Mouse (Mus musculus): Measurements from ENCODE around the gene Dgke. TPM values are rescaled to one million over a fixed set of nuclear protein-coding genes. Genes with fewer than 3 reads are reported as not detected.

Dgke gene
- total and polyA plus RNA-seq, 3 experiments: 4.8 to 17.0 (median 13.4) TPM

DNA sequence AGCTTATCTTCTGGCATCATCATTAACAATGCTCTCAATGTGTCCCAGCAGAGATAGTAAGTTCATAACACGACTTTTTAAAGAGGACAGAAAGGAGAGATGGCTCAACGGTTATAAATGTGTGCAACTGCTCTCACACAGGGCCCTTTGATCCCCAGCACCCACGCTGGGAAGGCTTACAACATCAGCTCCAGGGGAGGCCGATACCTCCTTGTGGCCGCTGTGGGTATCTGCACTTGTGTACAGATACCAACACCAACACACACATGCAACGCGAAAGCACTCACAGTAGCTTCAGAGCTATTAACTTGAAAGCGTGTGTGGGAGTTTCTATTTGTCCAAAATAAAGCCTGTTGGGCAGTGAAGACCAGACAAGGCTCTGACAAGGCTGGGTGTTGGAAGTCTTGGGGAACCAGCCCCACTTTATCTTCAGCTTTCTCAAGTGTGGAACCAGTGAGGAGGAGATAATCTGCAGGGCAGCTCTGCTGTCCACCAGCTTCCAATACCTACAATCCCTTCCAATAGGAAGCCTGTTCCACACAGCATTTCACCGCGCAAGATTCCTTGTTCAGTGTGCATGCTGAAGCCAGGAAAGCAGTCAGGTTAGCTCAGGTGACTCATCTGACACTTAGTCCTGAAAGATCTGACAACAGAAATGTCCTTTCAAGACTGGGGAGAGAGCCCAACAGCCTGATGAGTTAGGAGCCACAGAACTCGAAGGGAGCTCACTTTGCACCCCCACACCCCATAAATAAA, 8.0 kb downstream of the Dgke start:
- H3K9ac ChIP-seq (ENCODE audit: insufficient read depth, low read depth): peak overlapping the region; percentile 75; the same call in 1 of the 2 replicates
- DNase-seq (ENCODE audit: extremely low read depth): peak; percentile 82

DNA sequence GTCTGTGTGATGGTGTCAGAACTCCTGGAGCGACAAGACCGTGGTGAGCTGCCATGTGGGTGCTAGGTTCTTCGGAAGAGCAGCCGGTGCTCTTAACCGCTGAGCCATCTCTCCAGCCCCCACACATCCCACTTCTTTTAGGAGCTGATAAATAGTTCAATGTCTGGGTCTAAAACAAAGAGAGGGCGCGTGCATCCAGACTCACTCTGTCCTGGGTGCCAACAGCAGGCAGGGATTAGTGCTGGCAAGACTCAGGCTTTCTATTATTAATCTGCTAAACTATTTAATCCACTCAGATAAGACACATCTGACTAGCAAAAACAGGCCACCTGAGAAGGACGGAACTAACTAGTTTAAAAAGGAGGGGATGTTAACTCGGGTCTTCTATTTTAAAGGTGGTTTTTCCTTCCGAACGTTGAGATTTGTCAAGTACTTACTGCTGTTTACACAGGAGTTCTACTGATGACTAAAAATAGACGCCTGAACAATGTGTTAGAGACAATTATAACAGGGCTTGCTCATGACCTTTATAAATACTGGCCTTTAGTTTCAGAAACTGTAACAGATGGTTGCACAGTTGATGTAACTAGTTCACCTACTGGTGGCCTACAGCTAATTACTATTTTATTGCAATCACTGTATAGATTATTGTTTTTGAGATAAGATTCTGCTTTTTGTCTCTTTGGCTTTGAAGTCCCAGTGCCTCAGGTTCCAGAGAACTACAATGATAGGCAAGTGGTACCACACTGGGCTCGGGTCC, 10.5 kb downstream of the Dgke start:
- H3K4me1 ChIP-seq (ENCODE audit: control insufficient read depth in 1 of 2, insufficient read depth in 2 of 2): peaks cover 2 to 47% of the 10 kb centered on the region in 2 experiments; a peak in 3 of 4 replicates
- peaks cover 5% of the 10 kb centered on the region for H3K79me2 ChIP-seq (replicated peaks; ENCODE audit: control insufficient read depth, extremely low read depth, insufficient read depth, poor library complexity, severe bottlenecking)
- no peak overlapping the region for H3K4me2 ChIP-seq (ENCODE audit: insufficient read depth, low read depth, poor library complexity, severe bottlenecking)
- H3K4me3 ChIP-seq (replicated peaks in 1 of 3; ENCODE audit: low read depth in 2 of 3, low read length in 2 of 3, poor library complexity in 1 of 3): no peak overlapping the region
- no peaks in the 10 kb centered on the region for H3K27me3 ChIP-seq (replicated peaks)
- no peak overlapping the region for H3K27ac ChIP-seq (ENCODE audit: insufficient read depth, low read depth)
- in situ Hi-C loops (cut with MboI; ENCODE audit: low pct_ligation_motif_present, low pct_unique_long_range_greater_than_20kb, low sequenced_read_pairs): no loop called here
- dilution Hi-C loops (cut with MboI; ENCODE audit: extremely low pct_ligation_motif_present, extremely low pct_unique_long_range_greater_than_20kb, low sequenced_read_pairs): no loop called here
- no peak overlapping the region for H3K9ac ChIP-seq (ENCODE audit: insufficient read depth, low read depth)
- H3K36me3 ChIP-seq (replicated peaks in 1 of 2; ENCODE audit: control insufficient read depth in 1 of 2, insufficient read depth in 1 of 2, low read length in 1 of 2): peaks cover 9 to 56% of the 10 kb centered on the region in 2 experiments
- DNase-seq (ENCODE audit: extremely low read depth): no peak
- peaks cover 3% of the 10 kb centered on the region for H3K9me3 ChIP-seq (replicated peaks; ENCODE audit: low read length)
- TF ChIP-seq NRF1 (IDR thresholded peaks at IDR 0.05; ENCODE audit: low read depth, low read length) (no peak), ETS1 (conservative IDR thresholded peaks at IDR 0.05; ENCODE audit: low read depth, low read length) (no peak), ZNF384 (IDR thresholded peaks at IDR 0.05; ENCODE audit: low read depth, low read length) (no peak), TBP (conservative IDR thresholded peaks at IDR 0.05; ENCODE audit: low read depth, low read length) (no peak), ZMIZ1 (IDR thresholded peaks at IDR 0.05; ENCODE audit: low read depth, low read length) (no peak), MAX (IDR thresholded peaks at IDR 0.05; ENCODE audit: low read length) (no peak), POLR2AphosphoS2 (IDR thresholded peaks at IDR 0.05; ENCODE audit: low read depth, low read length) (no peak), MEF2A (IDR thresholded peaks at IDR 0.05; ENCODE audit: borderline replicate concordance, low read depth, low read length) (no peak), PAX5 (IDR thresholded peaks at IDR 0.05; ENCODE audit: low read length) (no peak), MYC (IDR thresholded peaks at IDR 0.05; ENCODE audit: low read depth, low read length) (no peak), SIN3A (IDR thresholded peaks at IDR 0.05; ENCODE audit: low read length) (no peak), IRF4 (IDR thresholded peaks at IDR 0.05; ENCODE audit: low read depth, low read length) (no peak), USF1 (IDR thresholded peaks at IDR 0.05; ENCODE audit: low read depth, low read length) (no peak), SMC3 (IDR thresholded peaks at IDR 0.05; ENCODE audit: low read depth, low read length) (no peak), BHLHE40 (IDR thresholded peaks at IDR 0.05; ENCODE audit: low read depth, low read length) (no peak), UBTF (IDR thresholded peaks at IDR 0.05; ENCODE audit: low read depth, low read length) (no peak), CTCF (conservative IDR thresholded peaks at IDR 0.05 in 1 of 2, IDR thresholded peaks at IDR 0.05 in 1 of 2; ENCODE audit: low read depth in 2 of 2, low read length in 2 of 2) (no peak)

More for the DNA sequence above, 8.0 kb downstream of the Dgke start:
- Histone ChIP-seq H3K79me2 (replicated peaks; ENCODE audit: control insufficient read depth, extremely low read depth, insufficient read depth, poor library complexity, severe bottlenecking) (peaks cover 5% of the 10 kb centered on the region), H3K27ac (ENCODE audit: insufficient read depth, low read depth) (no peak overlapping the region), H3K4me1 (ENCODE audit: control insufficient read depth in 1 of 2, insufficient read depth in 2 of 2) (peaks cover 2 to 47% of the 10 kb centered on the region in 2 experiments; a peak in 3 of 4 replicates), H3K9me3 (replicated peaks; ENCODE audit: low read length) (peaks cover 3% of the 10 kb centered on the region), H3K4me2 (ENCODE audit: insufficient read depth, low read depth, poor library complexity, severe bottlenecking) (peak overlapping the region; percentile 69), H3K4me3 (replicated peaks in 1 of 3; ENCODE audit: low read depth in 2 of 3, low read length in 2 of 3, poor library complexity in 1 of 3) (peak overlapping the region in 2 of 3 experiments; percentile 59 to 98), H3K27me3 (replicated peaks) (no peaks in the 10 kb centered on the region), H3K36me3 (replicated peaks in 1 of 2; ENCODE audit: control insufficient read depth in 1 of 2, insufficient read depth in 1 of 2, low read length in 1 of 2) (peaks cover 4 to 33% of the 10 kb centered on the region in 2 experiments)
- no peak for TF ChIP-seq NRF1 (IDR thresholded peaks at IDR 0.05; ENCODE audit: low read depth, low read length)
- no peak for TF ChIP-seq ZNF384 (IDR thresholded peaks at IDR 0.05; ENCODE audit: low read depth, low read length)
- no peak for TF ChIP-seq ZC3H11A (IDR thresholded peaks at IDR 0.05; ENCODE audit: low read depth, low read length)
- TF ChIP-seq ZKSCAN1 (IDR thresholded peaks at IDR 0.05; ENCODE audit: borderline replicate concordance, low read depth, low read length): no peak
- TF ChIP-seq TBP (conservative IDR thresholded peaks at IDR 0.05; ENCODE audit: low read depth, low read length): no peak
- TF ChIP-seq NELFE (IDR thresholded peaks at IDR 0.05; ENCODE audit: low read depth, low read length): no peak; the same call in 1 of the 2 replicates
- TF ChIP-seq POLR2AphosphoS2 (IDR thresholded peaks at IDR 0.05; ENCODE audit: low read depth, low read length): no peak
- no peak for TF ChIP-seq MEF2A (IDR thresholded peaks at IDR 0.05; ENCODE audit: borderline replicate concordance, low read depth, low read length)
- no peak for TF ChIP-seq CHD1 (IDR thresholded peaks at IDR 0.05; ENCODE audit: low read depth, low read length)
- no peak; the same call in 1 of the 2 replicates for TF ChIP-seq BHLHE40 (IDR thresholded peaks at IDR 0.05; ENCODE audit: low read depth, low read length)
- 0 out of 2 replicates have a peak, but pooled peaks have one; percentile 9 for TF ChIP-seq ETS1 (conservative IDR thresholded peaks at IDR 0.05; ENCODE audit: low read depth, low read length)
- peak; percentile 59 for TF ChIP-seq IRF4 (IDR thresholded peaks at IDR 0.05; ENCODE audit: low read depth, low read length)
- TF ChIP-seq MYC (IDR thresholded peaks at IDR 0.05; ENCODE audit: low read depth, low read length): peak; percentile 70
- TF ChIP-seq MXI1 (IDR thresholded peaks at IDR 0.05; ENCODE audit: low read depth, low read length): no peak
- no peak for TF ChIP-seq PAX5 (IDR thresholded peaks at IDR 0.05; ENCODE audit: low read length)
- no peak for TF ChIP-seq JUN (IDR thresholded peaks at IDR 0.05; ENCODE audit: insufficient read depth, low read depth, low read length)
- TF ChIP-seq RCOR1 (conservative IDR thresholded peaks at IDR 0.05; ENCODE audit: low read depth, low read length): no peak
- TF ChIP-seq MAX (IDR thresholded peaks at IDR 0.05; ENCODE audit: low read length): peak; percentile 64; the same call in 1 of the 2 replicates
- peak; percentile 63 for TF ChIP-seq SMC3 (IDR thresholded peaks at IDR 0.05; ENCODE audit: low read depth, low read length)
- peak; percentile 75 to 83 for TF ChIP-seq CTCF (conservative IDR thresholded peaks at IDR 0.05 in 1 of 2, IDR thresholded peaks at IDR 0.05 in 1 of 2; ENCODE audit: low read depth in 2 of 2, low read length in 2 of 2)
- TF ChIP-seq RAD21 (IDR thresholded peaks at IDR 0.05; ENCODE audit: low read depth, low read length): peak; percentile 51
- no peak for TF ChIP-seq ELF1 (IDR thresholded peaks at IDR 0.05; ENCODE audit: low read depth, low read length)
- TF ChIP-seq MAFK (IDR thresholded peaks at IDR 0.05; ENCODE audit: insufficient replicate concordance, low read length): no peak
- no peak for TF ChIP-seq USF2 (conservative IDR thresholded peaks at IDR 0.05; ENCODE audit: low read depth, low read length)
- no peak for TF ChIP-seq USF1 (IDR thresholded peaks at IDR 0.05; ENCODE audit: low read depth, low read length)
- no peak for TF ChIP-seq EP300 (IDR thresholded peaks at IDR 0.05; ENCODE audit: low read length)
- TF ChIP-seq SIN3A (IDR thresholded peaks at IDR 0.05; ENCODE audit: low read length): peak; percentile 47; the same call in 1 of the 2 replicates
- no peak for TF ChIP-seq ZMIZ1 (IDR thresholded peaks at IDR 0.05; ENCODE audit: low read depth, low read length)
- TF ChIP-seq UBTF (IDR thresholded peaks at IDR 0.05; ENCODE audit: low read depth, low read length): no peak
- peak; percentile 19; the same call in 1 of the 2 replicates for TF ChIP-seq HCFC1 (IDR thresholded peaks at IDR 0.05; ENCODE audit: low read depth, low read length)
- no peak for TF ChIP-seq TCF12 (IDR thresholded peaks at IDR 0.05; ENCODE audit: low read depth, low read length)
- no peak for TF ChIP-seq GABPA (IDR thresholded peaks at IDR 0.05; ENCODE audit: insufficient replicate concordance, low read depth, low read length)
- TF ChIP-seq POLR2A (IDR thresholded peaks at IDR 0.05; ENCODE audit: low read depth, low read length): no peak
- in situ Hi-C loops (cut with MboI; ENCODE audit: low pct_ligation_motif_present, low pct_unique_long_range_greater_than_20kb, low sequenced_read_pairs): no loop called here
- dilution Hi-C loops (cut with MboI; ENCODE audit: extremely low pct_ligation_motif_present, extremely low pct_unique_long_range_greater_than_20kb, low sequenced_read_pairs): no loop called here
